Mouse (Mus musculus) thymus, postnatal 4 days (tissue): ENCODE data around the gene Cdc42ep1.

Experiments
- DNase-seq: peaks from one replicate; pipeline ENCODE4 v3.0.0; 2021

Cdc42ep1 gene

GRCm38 (mm10) chr15:78842371-78843163, at the start of gene Cdc42ep1:
Gene Cdc42ep1 (plus strand): TSS chr15:78842624.
- DNase-seq, result peak; percentile 48

DNA sequence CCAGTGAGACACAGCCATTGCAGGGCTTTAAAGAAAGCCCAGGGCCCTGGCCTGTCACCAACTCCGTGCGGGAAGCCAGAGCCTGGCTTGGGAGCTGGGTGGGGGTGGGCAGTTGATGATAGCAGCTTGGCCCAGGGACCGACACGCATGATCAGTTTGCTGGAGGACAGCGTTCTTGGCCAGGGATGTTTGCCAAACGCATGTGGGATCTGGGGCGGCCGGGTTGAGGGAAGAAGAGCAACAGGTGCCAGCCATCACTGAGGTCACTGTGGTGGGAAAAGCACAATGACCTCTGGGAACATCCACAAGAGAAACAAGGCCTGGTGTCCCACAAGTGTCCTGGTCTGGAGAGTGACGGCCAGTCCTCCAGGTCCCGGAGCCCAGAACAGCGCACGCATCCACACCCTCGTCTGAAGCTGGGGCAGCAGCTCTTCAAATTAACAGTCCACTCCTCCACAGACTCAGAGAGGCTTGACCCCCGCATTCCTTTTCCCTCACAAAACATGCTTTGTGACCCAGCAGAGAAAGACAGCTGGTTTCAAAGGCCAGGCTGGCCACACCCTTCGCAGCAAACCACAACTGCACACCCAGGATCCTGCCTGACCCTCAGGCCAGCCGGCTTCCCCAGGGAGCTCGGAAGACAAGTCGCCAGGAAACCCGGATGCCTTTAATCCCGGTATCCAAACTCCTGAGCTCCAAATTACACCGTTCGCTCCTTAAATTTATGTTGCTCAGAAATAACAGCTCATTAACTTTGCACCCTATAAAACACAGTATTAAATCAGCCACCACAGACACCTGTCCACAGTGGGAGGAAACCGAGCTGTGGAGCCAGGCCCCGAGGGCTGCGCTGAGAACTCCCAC, 46.0 kb upstream of the Cdc42ep1 start:
- DNase-seq, result no peak

- no peak for DNase-seq
These were observed 45.4 kb upstream of the Cdc42ep1 start for GRCm38 (mm10) chr15:78797060-78797329.

- no peak for DNase-seq
These were observed 43.4 kb upstream of the Cdc42ep1 start for GRCm38 (mm10) chr15:78799029-78799428.

- DNase-seq, result no peak
These were observed 40.9 kb upstream of the Cdc42ep1 start for GRCm38 (mm10) chr15:78801571-78801970.

- peak; percentile 71 for DNase-seq
These were observed 40.3 kb upstream of the Cdc42ep1 start for GRCm38 (mm10) chr15:78801971-78802741.

- peak; percentile 72 for DNase-seq
These were observed 39.5 kb upstream of the Cdc42ep1 start, which contains the start of gene Card10 for GRCm38 (mm10) chr15:78802776-78803391. Gene Card10 (minus strand): TSS chr15:78803042.

DNA sequence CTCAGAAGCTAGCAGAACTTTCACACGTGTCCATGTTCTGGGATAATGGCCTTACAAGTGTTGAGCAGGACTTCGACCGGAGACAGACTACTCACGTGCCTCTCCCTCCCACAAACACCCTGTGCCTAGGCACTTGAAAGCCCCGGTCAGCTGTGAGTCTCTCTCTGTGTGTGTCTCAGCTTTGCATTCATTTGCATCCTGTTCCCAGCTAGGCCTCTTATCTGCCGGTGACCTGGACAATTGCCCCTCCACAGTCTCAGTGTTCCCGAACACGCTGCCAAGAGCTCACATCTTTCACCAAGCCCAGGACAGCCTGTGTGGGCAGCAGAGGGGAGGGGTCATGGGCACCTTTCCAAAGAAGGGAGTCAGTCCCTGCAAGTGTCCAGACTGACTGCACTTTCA, 38.9 kb upstream of the Cdc42ep1 start:
- DNase-seq, result no peak

DNA sequence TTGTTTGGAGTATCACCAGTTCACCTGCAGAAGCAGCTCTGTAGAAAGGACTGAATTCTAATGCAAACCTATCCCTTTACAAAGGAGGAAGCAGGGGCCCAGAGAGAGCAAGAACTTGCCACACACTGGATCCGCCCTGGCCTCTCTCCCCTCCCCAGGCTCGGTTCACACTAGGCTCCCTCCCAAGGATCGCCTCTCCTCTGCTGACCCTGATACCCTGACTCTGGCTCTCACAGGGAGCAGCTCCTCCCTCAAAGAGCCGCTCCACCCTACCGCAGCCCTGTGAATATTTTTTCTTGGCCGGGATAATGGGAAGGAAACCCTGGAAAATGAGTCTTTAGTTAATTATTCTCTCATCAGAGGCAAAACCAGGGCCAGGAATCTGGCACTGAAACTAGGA, 38.1 kb upstream of the Cdc42ep1 start:
- no peak for DNase-seq

DNA sequence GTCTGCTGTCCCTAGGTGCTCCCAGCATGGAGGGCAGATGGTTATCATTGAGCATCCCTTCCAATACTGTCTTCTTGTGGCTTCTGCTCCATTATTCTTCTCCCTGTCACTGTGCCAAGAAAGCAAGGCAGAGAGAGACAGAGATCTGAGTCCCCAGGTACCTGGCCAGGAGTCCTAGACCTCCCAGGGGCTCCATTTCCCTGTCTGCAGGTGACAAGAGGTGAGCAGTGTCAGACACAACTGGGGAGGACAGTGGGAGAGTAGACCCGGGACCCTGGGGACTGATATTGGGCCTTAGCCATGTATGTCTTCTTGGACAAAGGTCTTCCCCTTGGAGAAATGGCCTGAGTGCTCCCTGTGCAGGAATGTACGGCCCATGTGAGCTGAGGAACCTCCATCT, 37.1 kb upstream of the Cdc42ep1 start:
- no peak for DNase-seq

GRCm38 (mm10) chr15:78806614-78807013, 35.8 kb upstream of the Cdc42ep1 start:
- no peak for DNase-seq

GRCm38 (mm10) chr15:78807141-78807540, 35.3 kb upstream of the Cdc42ep1 start:
- DNase-seq, result no peak

DNA sequence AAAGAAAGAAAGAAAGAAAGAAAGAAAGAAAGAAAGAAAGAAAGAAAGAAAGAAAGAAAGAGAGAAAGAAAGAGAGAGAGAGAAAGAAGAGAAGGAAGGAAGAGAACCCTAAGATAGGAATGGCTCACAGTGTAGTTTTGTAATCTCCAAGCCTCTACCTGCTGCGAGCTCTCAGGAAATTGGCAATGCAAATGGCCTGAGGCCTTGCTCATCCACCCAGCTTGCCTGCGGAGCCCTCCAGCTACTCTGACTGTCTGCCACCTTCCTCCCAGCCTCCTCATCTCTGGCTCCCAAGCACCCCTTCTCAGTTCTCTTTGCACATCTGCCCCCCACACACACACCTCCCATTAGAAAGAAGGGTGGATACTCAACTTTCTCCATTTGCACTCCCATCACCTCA, 33.4 kb upstream of the Cdc42ep1 start:
- DNase-seq, result no peak

- no peak for DNase-seq
These were observed 32.7 kb upstream of the Cdc42ep1 start for GRCm38 (mm10) chr15:78809739-78810138.

DNA sequence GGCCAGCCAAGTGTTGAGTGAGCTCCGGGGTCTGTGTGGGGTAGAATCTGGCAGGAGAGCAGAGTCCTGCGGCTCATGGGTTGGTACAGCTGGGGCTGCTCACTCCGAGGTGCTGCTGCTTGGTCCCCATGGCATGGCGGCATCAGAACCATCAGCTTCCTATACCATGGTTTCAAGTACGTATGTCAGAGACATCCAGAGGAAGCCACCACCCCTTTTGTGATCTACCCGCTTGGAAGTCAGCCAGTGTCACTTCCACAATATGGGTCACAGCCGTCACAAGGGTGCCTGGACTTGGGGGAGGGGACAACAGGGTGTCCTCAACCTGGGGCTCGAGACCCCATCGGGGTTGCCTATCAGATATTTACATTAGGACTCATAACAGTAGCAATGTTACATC, 32.3 kb upstream of the Cdc42ep1 start:
- DNase-seq, result peak; percentile 43

- DNase-seq, result no peak
These were observed 28.8 kb upstream of the Cdc42ep1 start for GRCm38 (mm10) chr15:78813603-78814002.

GRCm38 (mm10) chr15:78815314-78816073, 26.9 kb upstream of the Cdc42ep1 start:
- no peak for DNase-seq

- DNase-seq, result no peak
These were observed 26.4 kb upstream of the Cdc42ep1 start for GRCm38 (mm10) chr15:78816074-78816391.

GRCm38 (mm10) chr15:78826213-78827204, 15.9 kb upstream of the Cdc42ep1 start:
- peak; percentile 83 for DNase-seq

GRCm38 (mm10) chr15:78828315-78828714, 14.1 kb upstream of the Cdc42ep1 start:
- peak; percentile 76 for DNase-seq

DNA sequence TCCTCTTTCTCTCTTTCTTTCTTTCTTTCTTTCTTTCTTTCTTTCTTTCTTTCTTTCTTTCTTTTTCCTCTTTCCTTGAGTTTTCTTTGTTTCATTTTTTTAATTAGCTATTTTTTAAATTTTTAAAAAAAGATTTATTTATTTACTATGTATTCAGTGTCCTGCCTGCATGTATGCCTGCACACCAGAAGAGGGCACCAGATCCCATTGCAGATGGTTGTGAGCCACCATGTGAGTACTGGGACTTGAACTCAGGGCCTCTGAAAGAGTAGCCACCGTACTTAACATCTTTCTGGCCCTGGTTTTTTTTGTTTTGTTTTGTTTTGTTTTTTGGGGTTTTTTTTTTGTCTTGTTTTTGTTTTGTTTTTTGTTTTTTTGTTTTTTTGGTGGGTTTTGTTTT, 12.8 kb upstream of the Cdc42ep1 start:
- DNase-seq, result no peak
